Mouse (Mus musculus) MEL (cell line): Measurements from ENCODE around the gene Scaf4. TPM values are rescaled to one million over a fixed set of nuclear protein-coding genes. Genes with fewer than 3 reads are reported as not detected.

Experiments used
- DNase-seq: peaks from one replicate; pipeline ENCODE4 v3.0.0; 2011; ENCODE audit warnings: low read depth, low spot score
- H3K27ac ChIP-seq: 2 replicates; pipeline ENCODE4 v1.5.1; 2012; ENCODE audit warnings: low read depth, mild to moderate bottlenecking, control low read depth, low read length, moderate library complexity; ENCODE audit not compliant: control insufficient read depth
- H3K27me3 ChIP-seq, 2 experiments: fragments of 150-350 bp in 1 of 2; sonication (generic) in 1 of 2; 2 replicates each; pipeline ENCODE4 v1.6.1; 2012; ENCODE audit warnings: low read length in 2 of 2, mild to moderate bottlenecking in 2 of 2, improper control_type of control experiment in 1 of 2, moderate library complexity in 1 of 2; ENCODE audit not compliant: insufficient read depth in 2 of 2, control insufficient read depth in 1 of 2
- H3K36me3 ChIP-seq, 2 experiments: 2 replicates each; pipeline ENCODE4 v1.6.1; 2012 to 2014; ENCODE audit warnings: low read length in 2 of 2, improper control_type of control experiment in 1 of 2, inconsistent platforms in 1 of 2, mild to moderate bottlenecking in 1 of 2; ENCODE audit not compliant: insufficient read depth in 2 of 2, control insufficient read depth in 1 of 2
- H3K4me1 ChIP-seq, 2 experiments: fragments of 150-350 bp in 1 of 2; sonication (generic) in 1 of 2; 2 replicates each; pipeline ENCODE4 v1.6.1; 2012; ENCODE audit warnings: low read length in 2 of 2, improper control_type of control experiment in 1 of 2, mild to moderate bottlenecking in 1 of 2; ENCODE audit not compliant: insufficient read depth in 2 of 2, control insufficient read depth in 1 of 2
- H3K4me3 ChIP-seq, 2 experiments: fragments of 150-350 bp in 1 of 2; sonication (generic) in 1 of 2; 2 replicates each; pipeline ENCODE4 v1.5.1; 2012; ENCODE audit warnings: low read depth in 2 of 2, low read length in 2 of 2, mild to moderate bottlenecking in 2 of 2, moderate library complexity in 2 of 2, control low read depth in 1 of 2, improper control_type of control experiment in 1 of 2; ENCODE audit not compliant: control insufficient read depth in 1 of 2, insufficient read depth in 1 of 2
- H3K79me2 ChIP-seq: 2 replicates; pipeline ENCODE4 v1.6.1; 2012; ENCODE audit warnings: mild to moderate bottlenecking, low read length, moderate library complexity; ENCODE audit not compliant: control insufficient read depth, poor library complexity, insufficient read depth
- H3K9ac ChIP-seq: 2 replicates; pipeline ENCODE4 v1.6.1; 2012; ENCODE audit warnings: low read depth, mild to moderate bottlenecking, control low read depth, low read length, moderate library complexity; ENCODE audit not compliant: control insufficient read depth, poor library complexity, severe bottlenecking
- H3K9me3 ChIP-seq: fragments of 150-350 bp; sonication (generic); replicated peaks from 2 replicates; pipeline ENCODE4 v1.6.1; 2012; ENCODE audit warnings: mild to moderate bottlenecking, low read length, improper control_type of control experiment, moderate library complexity; ENCODE audit not compliant: insufficient read depth
- BHLHE40 ChIP-seq: IDR thresholded peaks from 2 replicates; pipeline ENCODE4 v1.6.1; 2012; ENCODE audit warnings: low read depth, mild to moderate bottlenecking, inconsistent platforms, low read length, improper control_type of control experiment, borderline replicate concordance
- CHD1 ChIP-seq: IDR thresholded peaks from 2 replicates; pipeline ENCODE4 v1.6.1; 2012; ENCODE audit warnings: low read depth, mild to moderate bottlenecking, inconsistent platforms, low read length, improper control_type of control experiment
- E2F4 ChIP-seq: IDR thresholded peaks from 2 replicates; pipeline ENCODE4 v1.6.1; 2011; ENCODE audit warnings: low read depth, low read length, improper control_type of control experiment, borderline replicate concordance
- ELF1 ChIP-seq: IDR thresholded peaks from 2 replicates; pipeline ENCODE4 v1.6.1; 2014; ENCODE audit warnings: low read depth, mild to moderate bottlenecking, inconsistent platforms, low read length, improper control_type of control experiment, moderate library complexity
- EP300 ChIP-seq, 2 experiments: IDR thresholded peaks; 2 replicates each; pipeline ENCODE4 v1.6.1; 2011; ENCODE audit warnings: improper control_type of control experiment in 2 of 2, low read length in 2 of 2, low read depth in 1 of 2, mild to moderate bottlenecking in 1 of 2
- ETS1 ChIP-seq: IDR thresholded peaks from 2 replicates; pipeline ENCODE4 v1.6.1; 2012; ENCODE audit warnings: low read depth, mild to moderate bottlenecking, inconsistent platforms, low read length, improper control_type of control experiment, moderate library complexity
- GABPA ChIP-seq: IDR thresholded peaks from 2 replicates; pipeline ENCODE4 v1.6.1; 2012; ENCODE audit warnings: low read depth, mild to moderate bottlenecking, inconsistent platforms, low read length, improper control_type of control experiment, moderate library complexity
- GATA1 ChIP-seq: IDR thresholded peaks from 2 replicates; pipeline ENCODE4 v1.6.1; 2011; ENCODE audit warnings: low read depth, low read length, improper control_type of control experiment
- HCFC1 ChIP-seq: IDR thresholded peaks from 2 replicates; pipeline ENCODE4 v1.6.1; 2012; ENCODE audit warnings: low read depth, mild to moderate bottlenecking, inconsistent platforms, low read length, improper control_type of control experiment, moderate library complexity
- JUND ChIP-seq: IDR thresholded peaks from 2 replicates; pipeline ENCODE4 v1.6.1; 2011; ENCODE audit warnings: low read depth, mild to moderate bottlenecking, improper control_type of control experiment, low read length
- KAT2A ChIP-seq: conservative IDR thresholded peaks from 2 replicates; pipeline ENCODE4 v1.6.1; 2012; ENCODE audit warnings: low read depth, low read length, improper control_type of control experiment, inconsistent platforms
- MAZ ChIP-seq: IDR thresholded peaks from 2 replicates; pipeline ENCODE4 v1.6.1; 2012; ENCODE audit warnings: low read depth, mild to moderate bottlenecking, inconsistent platforms, low read length, improper control_type of control experiment
- MYB ChIP-seq: IDR thresholded peaks from 2 replicates; pipeline ENCODE4 v1.6.1; 2011; ENCODE audit warnings: mild to moderate bottlenecking, low read depth, low read length, improper control_type of control experiment
- MYC ChIP-seq: IDR thresholded peaks from 2 replicates; pipeline ENCODE4 v1.6.1; 2011; ENCODE audit warnings: low read depth, mild to moderate bottlenecking, low read length, improper control_type of control experiment, moderate library complexity
- NELFE ChIP-seq: IDR thresholded peaks from 2 replicates; pipeline ENCODE4 v1.6.1; 2011; ENCODE audit warnings: low read depth, low read length, improper control_type of control experiment
- NRF1 ChIP-seq: IDR thresholded peaks from 2 replicates; pipeline ENCODE4 v1.6.1; 2014; ENCODE audit warnings: low read depth, mild to moderate bottlenecking, inconsistent platforms, low read length, improper control_type of control experiment, moderate library complexity; ENCODE audit not compliant: poor library complexity, insufficient read depth, severe bottlenecking
- POLR2A ChIP-seq, 2 experiments: IDR thresholded peaks; 2 replicates each; pipeline ENCODE4 v1.6.1; 2011 to 2012; ENCODE audit warnings: low read length in 2 of 2, mild to moderate bottlenecking in 2 of 2, control low read depth in 1 of 2, improper control_type of control experiment in 1 of 2, low read depth in 1 of 2, moderate library complexity in 1 of 2; ENCODE audit not compliant: control insufficient read depth in 1 of 2, insufficient read depth in 1 of 2, poor library complexity in 1 of 2
- POLR2AphosphoS2 ChIP-seq: IDR thresholded peaks from 2 replicates; pipeline ENCODE4 v1.6.1; 2011; ENCODE audit warnings: low read length, improper control_type of control experiment
- POLR2AphosphoS5 ChIP-seq: IDR thresholded peaks from 2 replicates; pipeline ENCODE4 v1.6.1; 2012; ENCODE audit warnings: low read depth, borderline replicate concordance, mild to moderate bottlenecking, inconsistent platforms, low read length, moderate library complexity, mixed read lengths
- RAD21 ChIP-seq: IDR thresholded peaks from 2 replicates; pipeline ENCODE4 v1.6.1; 2011; ENCODE audit warnings: mild to moderate bottlenecking, low read depth, low read length, improper control_type of control experiment
- RCOR1 ChIP-seq: IDR thresholded peaks from 2 replicates; pipeline ENCODE4 v1.6.1; 2012; ENCODE audit warnings: low read depth, mild to moderate bottlenecking, inconsistent platforms, low read length, improper control_type of control experiment
- SIN3A ChIP-seq: IDR thresholded peaks from 2 replicates; pipeline ENCODE4 v1.6.1; 2012; ENCODE audit warnings: low read length, improper control_type of control experiment, inconsistent platforms
- SMC3 ChIP-seq: IDR thresholded peaks from 2 replicates; pipeline ENCODE4 v1.6.1; 2011; ENCODE audit warnings: low read depth, low read length, improper control_type of control experiment
- TBP ChIP-seq: IDR thresholded peaks from 2 replicates; pipeline ENCODE4 v1.8.0; 2011; ENCODE audit warnings: low read depth, low read length, improper control_type of control experiment
- UBTF ChIP-seq: IDR thresholded peaks from 2 replicates; pipeline ENCODE4 v1.6.1; 2012; ENCODE audit warnings: low read depth, mild to moderate bottlenecking, inconsistent platforms, low read length, improper control_type of control experiment, moderate library complexity, borderline replicate concordance; ENCODE audit not compliant: insufficient read depth
- USF1 ChIP-seq: IDR thresholded peaks from 2 replicates; pipeline ENCODE4 v1.6.1; 2014; ENCODE audit warnings: low read depth, mild to moderate bottlenecking, inconsistent platforms, low read length, improper control_type of control experiment, moderate library complexity
- ZC3H11A ChIP-seq: IDR thresholded peaks from 2 replicates; pipeline ENCODE4 v1.6.1; 2012; ENCODE audit warnings: low read depth, mild to moderate bottlenecking, inconsistent platforms, low read length, improper control_type of control experiment
- ZMIZ1 ChIP-seq: IDR thresholded peaks from 2 replicates; pipeline ENCODE4 v1.6.1; 2012; ENCODE audit warnings: low read depth, mild to moderate bottlenecking, inconsistent platforms, low read length, improper control_type of control experiment, moderate library complexity
- ZNF384 ChIP-seq: IDR thresholded peaks from 2 replicates; pipeline ENCODE4 v1.6.1; 2012; ENCODE audit warnings: low read depth, mild to moderate bottlenecking, inconsistent platforms, low read length, improper control_type of control experiment
- polyA plus RNA-seq, 2 experiments: library from polyadenylated mRNA; stranded (reverse) in 1 of 2; unstranded in 1 of 2; fragments of >175 nt in 1 of 2; fragments of >200 nt in 1 of 2; gene quantifications; 2 replicates each; pipeline versions ENCODE4 v1.2.1 to v1.2.4; 2012; ENCODE audit warnings: low replicate concordance in 2 of 2, low read depth in 1 of 2; ENCODE audit not compliant: insufficient read length in 2 of 2, insufficient read depth in 1 of 2, missing spikeins in 1 of 2
- total RNA-seq: library from RNA; depleted of rRNA; stranded (reverse); fragments of 300-350 nt; gene quantifications from 2 replicates; pipeline ENCODE4 v1.2.3, GENCODE M21; 2012

The Scaf4 gene
- total and polyA plus RNA-seq, 3 experiments = 12.3 to 56.2 TPM; not detected in 1

GRCm38 (mm10) chr16:90210717-90211116, 73.6 kb downstream of the Scaf4 start:
- H3K36me3 ChIP-seq = peaks cover 0 to 18% of the 10 kb centered on the region in 2 experiments; a peak in 2 of 4 replicates
- no peaks in the 10 kb centered on the region for H3K9me3 ChIP-seq
- peaks cover 4 to 16% of the 10 kb centered on the region in 2 experiments for H3K4me1 ChIP-seq
- H3K4me3 ChIP-seq = no peak overlapping the region
- TF ChIP-seq TBP (no peak), ZNF384 (no peak), MYB (no peak), RCOR1 (no peak), SIN3A (no peak), KAT2A (no peak), GATA1 (no peak), ELF1 (no peak), ZC3H11A (no peak), MAZ (no peak), E2F4 (no peak), CHD1 (no peak), EP300 (IDR thresholded peaks at IDR 0.05; ENCODE audit: low read depth in 1 of 2, low read length in 2 of 2) (no peak), NELFE (no peak), SMC3 (no peak), POLR2AphosphoS5 (no peak), RAD21 (no peak), GABPA (no peak), BHLHE40 (no peak), NRF1 (no peak)
- no peaks in the 10 kb centered on the region for H3K79me2 ChIP-seq
- DNase-seq = no peak
- H3K27me3 ChIP-seq = no peaks in the 10 kb centered on the region
- no peak overlapping the region for H3K27ac ChIP-seq
- H3K9ac ChIP-seq = no peak overlapping the region

DNA sequence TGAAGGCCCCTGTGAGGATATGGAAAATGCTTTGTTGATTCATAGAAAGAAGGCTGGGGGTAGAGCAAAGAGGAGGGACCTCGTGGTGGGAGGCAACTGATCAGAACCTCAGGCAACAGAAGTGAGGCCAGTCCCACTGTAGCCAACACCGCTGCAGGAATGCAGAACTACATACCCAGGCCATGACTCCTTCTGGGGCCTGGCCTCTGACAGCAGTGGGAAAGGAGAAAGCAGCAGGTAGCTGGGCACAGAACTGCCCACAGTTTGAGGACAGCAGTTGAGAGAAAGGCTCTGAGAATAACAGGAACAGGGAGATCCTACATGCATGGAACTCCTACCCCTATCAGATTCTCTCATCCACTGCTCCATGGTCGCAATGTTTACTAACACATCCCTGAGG, 75.3 kb downstream of the Scaf4 start:
- H3K79me2 ChIP-seq = no peaks in the 10 kb centered on the region
- no peaks in the 10 kb centered on the region for H3K9me3 ChIP-seq
- no peak overlapping the region for H3K27ac ChIP-seq
- peaks cover 0 to 20% of the 10 kb centered on the region in 2 experiments; a peak in 2 of 4 replicates for H3K36me3 ChIP-seq
- TF ChIP-seq ZMIZ1 (no peak), POLR2AphosphoS5 (no peak), UBTF (no peak), GABPA (no peak), USF1 (no peak), POLR2A (IDR thresholded peaks at IDR 0.05; ENCODE audit: control insufficient read depth in 1 of 2, insufficient read depth in 1 of 2, low read depth in 1 of 2, low read length in 2 of 2, poor library complexity in 1 of 2) (no peak), CHD1 (no peak), SMC3 (no peak), POLR2AphosphoS2 (no peak), ETS1 (no peak), JUND (no peak), MYB (no peak), MYC (no peak), HCFC1 (no peak)
- no peak overlapping the region for H3K4me3 ChIP-seq
- no peak for DNase-seq
- H3K4me1 ChIP-seq = peaks cover 9 to 28% of the 10 kb centered on the region in 2 experiments
- H3K27me3 ChIP-seq = no peaks in the 10 kb centered on the region
- no peak overlapping the region for H3K9ac ChIP-seq
